Mouse (Mus musculus): ENCODE measurements around the gene Gm3005. TPM values are rescaled to one million over a fixed set of nuclear protein-coding genes. Genes with fewer than 3 reads are reported as not detected.

Gm3005 gene
- not detected for polyA plus RNA-seq (2014; fragmentation: Illumina TruSeq; extraction: RNeasy Lipid Tissue Mini Kit (QIAGEN cat#74804); ENCODE audit: low read depth, low replicate concordance)

GRCm38 (mm10) chr14:3427803-3428202 is at the start of gene Gm3005:
Gm3005 (plus strand) TSS chr14:3428103.

GRCm38 (mm10) chr14:3394793-3395192 is 33.1 kb upstream of the Gm3005 start, which contains the start of gene Gm10413:
Gm10413 (plus strand) TSS chr14:3395093.

GRCm38 (mm10) chr14:3412314-3412713 is 15.6 kb upstream of the Gm3005 start, which contains the start of gene Gm10409:
Gm10409 (plus strand) TSS chr14:3412614.

GRCm38 (mm10) chr14:3449079-3449478 is 21.2 kb downstream of the Gm3005 start, which contains the start of gene Gm10408:
Gm10408 (plus strand) TSS chr14:3449379.

GRCm38 (mm10) chr14:3634212-3634611 is 206.3 kb downstream of the Gm3005 start, which contains the start of gene Gm3012:
Gm3012 (plus strand) TSS chr14:3634512.

Other genes with a start within 250 kb of the Gm3005 start
- not detected for gene Gm5795, start 239.8 kb upstream of the Gm3005 start, polyA plus RNA-seq (2014; fragmentation: Illumina TruSeq; extraction: RNeasy Lipid Tissue Mini Kit (QIAGEN cat#74804); ENCODE audit: low read depth, low replicate concordance)
- 1.5 TPM for gene D830030K20Rik, start 219.6 kb upstream of the Gm3005 start, polyA plus RNA-seq (2014; fragmentation: Illumina TruSeq; extraction: RNeasy Lipid Tissue Mini Kit (QIAGEN cat#74804); ENCODE audit: low read depth, low replicate concordance)
- gene Gm2956, start 95.5 kb upstream of the Gm3005 start, polyA plus RNA-seq (2014; fragmentation: Illumina TruSeq; extraction: RNeasy Lipid Tissue Mini Kit (QIAGEN cat#74804); ENCODE audit: low read depth, low replicate concordance): not detected
- gene Gm10413, start 33.0 kb upstream of the Gm3005 start, polyA plus RNA-seq (2014; fragmentation: Illumina TruSeq; extraction: RNeasy Lipid Tissue Mini Kit (QIAGEN cat#74804); ENCODE audit: low read depth, low replicate concordance): not detected
- not detected for gene Gm10409, start 15.5 kb upstream of the Gm3005 start, polyA plus RNA-seq (2014; fragmentation: Illumina TruSeq; extraction: RNeasy Lipid Tissue Mini Kit (QIAGEN cat#74804); ENCODE audit: low read depth, low replicate concordance)
- not detected for gene Gm10408, start 21.3 kb downstream of the Gm3005 start, polyA plus RNA-seq (2014; fragmentation: Illumina TruSeq; extraction: RNeasy Lipid Tissue Mini Kit (QIAGEN cat#74804); ENCODE audit: low read depth, low replicate concordance)
- not detected for gene Gm3012, start 206.4 kb downstream of the Gm3005 start, polyA plus RNA-seq (2014; fragmentation: Illumina TruSeq; extraction: RNeasy Lipid Tissue Mini Kit (QIAGEN cat#74804); ENCODE audit: low read depth, low replicate concordance)
- not detected for gene Gm3020, start 223.9 kb downstream of the Gm3005 start, polyA plus RNA-seq (2014; fragmentation: Illumina TruSeq; extraction: RNeasy Lipid Tissue Mini Kit (QIAGEN cat#74804); ENCODE audit: low read depth, low replicate concordance)

Measured in adrenal gland, adult 10 weeks (tissue).